Mouse (Mus musculus) monocyte, adult 5-6 weeks (primary cell): ENCODE measurements around the gene Zfp141. TPM values are rescaled to one million over a fixed set of nuclear protein-coding genes. Genes with fewer than 3 reads are reported as not detected.
A peak's percentile ranks its signal among the peaks of the same experiment; 100 is the strongest.

Experiments
- ATAC-seq: fragments of 153-309, 156-312 bp; replicated peaks from 2 replicates; pipeline ENCODE4 v1.8.0; 2017; ENCODE audit warnings: mild to moderate bottlenecking; ENCODE audit not compliant: low TSS enrichment, insufficient number of reproducible peaks, severe bottlenecking, poor library complexity, low FRiP score
- total RNA-seq: library from RNA; stranded (forward); fragments of 200-1000, 200-491, 200-594 nt; gene quantifications from 3 replicates; pipeline ENCODE4 v1.2.3, GENCODE M21; 2017

Zfp141 gene
- 8.1 to 14.0 TPM (median 11.0 TPM) in 3 replicates for total RNA-seq

DNA sequence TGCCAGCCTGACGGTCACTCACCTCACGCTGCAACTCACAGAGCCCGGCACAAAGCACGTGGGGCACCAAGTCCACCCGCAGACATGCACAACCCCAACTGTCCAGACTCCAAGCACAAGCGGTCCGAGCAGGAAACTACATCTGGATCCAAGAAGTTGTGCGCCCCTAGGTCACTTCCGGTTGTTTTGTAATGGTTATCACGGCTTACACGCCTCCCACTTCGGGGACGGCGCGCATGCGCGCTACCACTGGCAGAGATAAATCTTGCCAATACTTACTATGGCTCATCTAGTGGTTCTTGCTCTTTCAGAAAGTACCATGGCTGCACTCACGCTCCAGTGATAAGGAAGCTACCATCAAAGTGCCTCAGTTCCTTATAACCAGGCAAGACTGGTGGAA lies at the start of gene Zfp141:
TSS of gene Zfp141 (minus strand) at position 153 of the 400 bp plus-strand sequence.
- peak; percentile 95 for ATAC-seq

- no peak for ATAC-seq
These were observed 46.2 kb upstream of the Zfp141 start for GRCm38 (mm10) chr7:42551766-42552165.

DNA sequence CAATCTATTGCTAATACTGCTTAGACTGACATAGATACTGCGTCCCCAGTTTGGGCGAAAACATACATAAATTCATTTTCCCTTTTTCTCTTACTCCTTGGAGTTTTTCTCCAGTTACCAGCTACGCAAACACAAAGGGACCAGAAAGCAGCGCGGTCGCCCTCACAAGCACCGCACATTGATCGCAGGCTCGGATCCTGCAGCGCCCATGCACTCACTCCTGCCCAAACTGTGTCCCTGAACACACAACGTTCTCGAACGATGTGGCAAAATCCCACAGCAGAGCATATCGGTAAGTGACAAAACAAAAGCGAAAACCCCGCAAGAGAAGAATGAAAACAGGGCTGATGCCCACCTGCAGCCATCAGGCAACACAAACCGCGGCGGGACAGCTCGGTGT lies 354 bp downstream of the Zfp141 start:
- ATAC-seq, result no peak

DNA sequence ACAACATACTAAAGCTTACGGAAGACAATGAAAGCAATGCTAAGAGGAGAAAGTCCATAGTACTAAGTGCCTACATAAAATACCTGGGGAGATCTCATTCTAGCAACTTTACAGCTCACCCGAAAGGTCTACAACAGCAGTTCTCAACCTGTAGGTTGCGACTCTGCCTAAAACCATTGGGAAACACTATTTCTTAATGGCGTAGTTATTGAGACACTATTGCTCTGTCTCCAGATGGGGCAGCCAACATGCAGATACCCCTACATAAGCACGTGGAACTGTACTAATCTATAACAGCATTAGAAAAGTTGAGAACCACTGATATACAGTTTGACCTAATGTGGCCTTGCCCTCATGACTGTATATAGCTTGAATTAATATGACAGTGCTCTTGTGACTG lies 7.3 kb downstream of the Zfp141 start:
- ATAC-seq, result no peak

DNA sequence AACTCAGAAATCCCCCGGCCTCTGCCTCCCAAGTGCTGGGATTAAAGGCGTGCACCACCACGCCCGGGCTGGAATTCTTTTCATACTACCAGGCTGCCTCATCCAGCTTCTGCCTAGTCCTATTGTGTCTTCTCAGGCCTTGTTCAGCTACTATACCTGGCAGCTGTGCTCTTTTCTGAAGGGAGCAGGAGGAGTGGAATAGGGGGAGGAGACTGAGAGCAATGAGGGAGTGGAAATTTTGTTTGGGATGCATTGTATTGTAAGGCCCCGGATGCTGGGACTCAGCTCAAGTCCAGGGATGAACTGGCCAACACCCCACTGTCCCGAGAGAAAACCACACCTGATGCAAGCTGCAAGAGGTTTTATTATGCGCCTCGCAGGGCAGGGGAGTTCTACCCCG lies 8.2 kb downstream of the Zfp141 start:
- ATAC-seq, result no peak

GRCm38 (mm10) chr7:42496202-42496601 lies 9.3 kb downstream of the Zfp141 start:
- no peak for ATAC-seq

GRCm38 (mm10) chr7:42490859-42491258 lies 14.7 kb downstream of the Zfp141 start:
- ATAC-seq, result no peak

GRCm38 (mm10) chr7:42490358-42490757 lies 15.2 kb downstream of the Zfp141 start:
- ATAC-seq, result no peak

- no peak for ATAC-seq
These were observed 50.9 kb downstream of the Zfp141 start for GRCm38 (mm10) chr7:42454640-42455039.

GRCm38 (mm10) chr7:42450618-42451017 lies 54.9 kb downstream of the Zfp141 start:
- ATAC-seq, result no peak

- ATAC-seq, result no peak
These were observed 57.7 kb downstream of the Zfp141 start, which contains the start of gene 4933421I07Rik for GRCm38 (mm10) chr7:42447850-42448249. TSS of gene 4933421I07Rik (minus strand) at chr7:42448120.

DNA sequence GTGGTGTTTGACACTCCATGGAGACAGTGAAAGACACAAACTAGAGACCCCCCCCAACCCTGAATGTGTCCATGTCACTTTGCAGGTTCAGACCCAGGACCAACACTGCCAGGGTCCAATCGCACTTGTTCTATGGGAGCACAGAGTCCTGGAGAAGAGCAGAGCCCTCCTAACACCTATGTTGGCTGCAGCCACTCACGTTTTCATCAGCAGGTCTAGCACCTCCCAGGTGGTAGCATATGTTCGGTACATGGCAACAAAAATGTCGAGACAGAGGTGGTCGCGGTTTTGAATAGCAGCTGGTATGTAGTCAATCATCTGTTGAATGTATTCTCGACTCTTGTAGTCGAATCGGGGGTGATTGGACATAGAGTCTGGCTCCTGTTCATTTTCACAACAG lies 58.2 kb downstream of the Zfp141 start:
- ATAC-seq, result no peak

Other genes starting within 250 kb of the Zfp141 start
- not detected in 3 replicates for gene Vmn2r61, start 245.7 kb downstream of the Zfp141 start, total RNA-seq
- not detected in 3 replicates for gene 4933421I07Rik, start 57.6 kb downstream of the Zfp141 start, total RNA-seq
- gene Gm21028, start 72.8 kb upstream of the Zfp141 start, total RNA-seq, result not detected in 3 replicates
- not detected in 3 replicates for gene Zfp977, start 86.8 kb upstream of the Zfp141 start, total RNA-seq
- gene Zfp976, start 136.8 kb upstream of the Zfp141 start, total RNA-seq, result 0.19 TPM in 1 of 3 replicates, not detected in the others
- gene Zfp975, start 187.0 kb upstream of the Zfp141 start, total RNA-seq, result 0.96 to 3.6 TPM in 2 of 3 replicates, not detected in the other
- gene Gm17067, start 221.3 kb upstream of the Zfp141 start, total RNA-seq, result not detected in 3 replicates